Mouse (Mus musculus) large intestine, adult 2 months (tissue): ENCODE measurements at regions not wholly inside any gene's neighbourhood (a gene's known extent, or its start where the extent isn't known, plus 50 kb on each side); places are given as distances from the start of the nearest gene placed in this dataset.
A peak's percentile ranks its signal among the peaks of the same experiment; 100 is the strongest.

Source experiments
- DNase-seq: peaks from one replicate; pipeline ENCODE4 v3.0.0-alpha.2; 2012; ENCODE audit warnings: low read depth, low spot score
- WGBS: fragments of 180-500 bp; shearing (Covaris S2); methylation state at CpG from one replicate; pipeline ENCODE4 v1.1.7; 2018; 5-methylcytosine and 5-hydroxymethylcytosine counted together

DNA sequence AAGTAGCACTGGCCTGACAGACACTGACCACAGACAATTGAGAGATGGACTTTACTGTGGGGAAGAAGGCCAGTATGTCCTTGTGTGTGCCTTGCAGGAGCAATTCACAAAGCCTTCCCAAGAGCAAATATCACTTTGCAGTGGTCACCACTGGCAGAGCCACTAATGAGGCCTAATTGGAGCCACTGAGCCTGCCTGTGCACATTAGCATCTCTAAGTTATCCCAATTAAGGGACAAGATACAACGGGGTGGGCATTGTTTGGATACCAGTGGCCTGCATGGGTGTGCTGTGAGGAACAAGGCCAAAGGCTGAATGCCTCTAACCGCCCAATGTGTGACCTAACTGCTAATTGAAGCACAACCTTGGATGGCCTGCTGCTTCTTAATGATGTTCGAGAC, 433.4 kb upstream of the Ptbp2 start:
- WGBS, result 53% methylated on average over 3 of the region's 3 CpGs
- no peak for DNase-seq

DNA sequence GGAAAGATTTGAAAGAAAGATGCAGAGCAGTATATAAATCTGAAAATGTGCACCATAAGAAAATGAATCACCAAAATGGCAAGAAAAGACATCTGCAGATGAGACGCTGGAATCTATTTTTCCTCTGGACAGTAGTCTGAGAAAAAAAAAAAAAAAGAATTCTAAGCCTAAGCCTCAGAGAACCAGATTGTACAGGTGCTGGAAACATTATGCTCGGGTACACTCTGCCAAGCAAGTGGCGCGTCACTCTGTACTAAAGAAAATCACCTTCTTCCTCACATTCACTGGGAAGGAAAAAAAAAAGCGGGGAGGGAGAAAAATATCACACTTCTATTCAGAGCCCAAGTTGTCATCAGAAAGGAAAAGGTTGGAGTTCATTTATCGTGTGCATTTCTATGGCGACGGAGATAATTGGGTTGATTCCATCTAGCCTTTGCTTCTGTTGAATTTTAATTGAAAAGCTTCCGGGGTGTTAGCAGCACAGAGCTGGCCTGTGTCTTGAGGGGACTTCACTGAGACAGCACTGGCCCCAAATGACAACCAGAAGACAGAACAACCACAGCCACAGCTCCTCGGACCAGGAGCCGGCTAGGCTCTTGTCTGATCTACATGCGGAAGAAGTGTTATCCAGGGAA, 430.5 kb upstream of the Ptbp2 start:
- 86% methylated on average over 12 of the region's 12 CpGs for WGBS
- no peak for DNase-seq

DNA sequence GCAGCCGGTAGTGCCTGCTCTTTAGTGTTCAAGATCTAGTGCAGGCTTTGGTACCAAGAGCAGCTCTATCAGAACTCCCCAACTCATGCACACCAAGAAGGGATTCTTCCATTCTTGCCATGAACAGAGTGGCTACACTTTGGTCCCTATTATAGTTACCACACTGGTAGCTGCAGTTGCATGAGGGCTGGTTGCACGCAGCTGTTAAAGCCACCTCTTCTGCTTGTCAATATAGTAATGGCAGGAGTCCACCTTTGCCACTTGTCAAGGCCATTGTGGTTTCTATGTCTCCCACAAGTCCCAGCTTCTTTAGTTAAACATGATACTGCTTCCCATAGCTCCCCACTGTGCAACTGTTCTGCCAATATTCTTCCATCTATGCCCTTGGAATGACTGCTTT, 415.1 kb upstream of the Ptbp2 start:
- 90% methylated on average over 2 of the region's 2 CpGs for WGBS
- no peak for DNase-seq

DNA sequence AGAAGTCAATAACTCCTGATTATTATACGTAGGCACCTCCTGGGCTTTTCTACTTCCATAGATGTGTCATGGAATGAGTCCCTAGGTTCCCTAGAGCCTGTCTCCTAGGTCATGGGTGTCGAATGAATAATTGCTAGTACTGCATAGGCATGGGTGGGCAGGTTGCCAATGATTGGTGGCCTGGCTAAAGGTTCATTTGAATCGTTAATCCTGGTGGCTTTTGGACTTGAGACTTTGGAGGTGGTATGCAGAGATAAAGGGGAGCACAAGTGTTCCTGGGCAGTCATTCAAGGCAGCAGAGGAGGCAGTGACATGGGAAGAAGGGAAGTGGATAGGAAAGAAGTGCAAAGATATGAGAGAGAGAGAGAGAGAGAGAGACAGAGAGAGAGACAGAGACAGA, 410.2 kb upstream of the Ptbp2 start:
- 49% methylated on average over 3 of the region's 3 CpGs for WGBS
- no peak for DNase-seq

DNA sequence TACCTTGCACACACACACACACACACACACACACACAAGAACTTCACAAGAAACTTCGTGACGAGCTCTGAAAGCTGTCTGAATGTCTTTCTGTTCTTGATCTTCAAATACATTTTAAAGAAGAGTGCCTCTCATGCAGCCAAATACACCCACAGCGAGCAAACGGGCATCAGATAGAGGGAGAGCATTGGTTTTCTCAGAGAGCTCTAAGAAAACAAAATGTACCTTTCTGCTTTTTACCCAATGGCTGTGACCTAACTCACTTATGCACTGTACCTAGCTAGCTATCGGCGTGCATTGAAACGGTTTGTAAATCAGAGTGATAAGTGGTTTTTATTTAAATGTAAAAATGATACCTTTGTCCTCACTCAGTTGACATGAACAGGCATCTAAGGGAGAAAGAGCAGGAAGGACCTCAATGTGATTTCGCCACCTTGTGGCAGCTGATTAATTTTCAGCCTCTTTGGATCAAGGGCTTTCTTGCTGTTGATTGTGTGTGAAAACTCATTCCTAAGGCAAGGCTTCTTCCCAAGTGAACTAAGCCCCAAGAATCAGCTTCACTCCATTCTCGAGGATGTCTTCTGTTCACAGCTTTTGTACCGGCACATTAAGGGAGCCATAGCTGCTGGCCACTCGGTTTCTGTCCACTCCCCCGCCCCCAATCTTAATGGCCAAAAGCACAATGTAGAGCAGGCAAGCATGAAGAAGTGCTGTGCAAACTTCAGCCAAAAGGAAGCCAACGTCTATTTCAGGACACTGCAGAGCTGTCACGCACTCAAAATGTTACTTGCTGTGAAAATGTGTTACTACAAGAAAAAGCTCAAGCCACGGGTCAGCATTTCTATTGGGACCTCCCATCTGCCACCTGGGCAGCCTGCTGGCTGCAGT, 408.4 kb upstream of the Ptbp2 start:
- 42% methylated on average over 15 of the region's 15 CpGs for WGBS
- peak; percentile 4 for DNase-seq

DNA sequence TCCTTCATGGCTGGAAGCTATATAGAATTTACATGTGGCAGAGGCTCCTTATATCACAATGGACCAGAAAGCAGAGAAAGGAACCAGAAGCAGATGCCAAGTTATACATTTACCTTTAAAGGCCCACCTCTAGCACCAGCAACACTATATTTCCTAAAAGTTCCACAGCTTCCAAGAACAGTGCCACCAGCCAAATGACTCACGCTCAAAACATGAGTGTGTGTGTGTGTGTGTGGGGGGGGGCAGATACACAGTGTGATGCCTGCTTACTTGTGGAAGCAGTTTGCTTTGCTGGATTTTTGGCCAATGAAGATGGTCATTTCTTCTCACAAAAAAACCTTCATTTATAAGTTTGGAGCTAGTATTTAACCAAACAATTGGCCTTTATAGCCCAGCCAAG, 405.3 kb upstream of the Ptbp2 start:
- 71% methylated on average over 1 of the region's 1 CpGs for WGBS
- no peak for DNase-seq

DNA sequence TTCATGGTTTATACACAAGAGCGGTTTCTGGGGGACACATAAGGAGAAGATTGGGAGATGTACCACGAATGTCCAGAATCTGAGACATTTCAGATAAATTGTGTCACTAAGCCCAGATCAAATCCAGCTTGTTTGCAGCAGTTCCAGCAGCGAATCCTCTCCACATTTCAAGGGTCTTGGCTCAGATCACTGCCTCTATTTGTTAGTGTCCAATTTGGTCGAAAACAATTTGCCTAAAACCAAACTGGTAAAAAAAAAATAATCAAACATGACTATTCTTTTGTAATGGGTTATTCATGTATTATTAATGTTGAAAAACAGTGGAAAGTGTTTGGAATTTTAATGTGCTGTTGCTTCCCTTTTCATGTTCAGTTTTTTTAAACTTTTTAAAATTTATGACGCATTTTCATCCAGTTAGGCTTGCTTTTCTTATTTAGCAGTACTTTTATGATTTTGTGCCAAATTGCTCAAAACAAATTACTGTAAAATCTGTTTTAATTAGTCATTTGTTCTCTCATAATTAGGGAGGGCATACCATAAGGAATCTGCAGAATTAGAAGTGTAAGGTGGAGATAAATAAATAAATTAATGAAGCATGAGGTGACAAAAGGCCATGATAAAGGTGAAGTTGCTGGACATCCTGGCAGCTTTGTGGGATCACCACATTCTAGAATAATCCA, 396.8 kb upstream of the Ptbp2 start:
- 69% methylated on average over 5 of the region's 5 CpGs for WGBS
- no peak for DNase-seq

DNA sequence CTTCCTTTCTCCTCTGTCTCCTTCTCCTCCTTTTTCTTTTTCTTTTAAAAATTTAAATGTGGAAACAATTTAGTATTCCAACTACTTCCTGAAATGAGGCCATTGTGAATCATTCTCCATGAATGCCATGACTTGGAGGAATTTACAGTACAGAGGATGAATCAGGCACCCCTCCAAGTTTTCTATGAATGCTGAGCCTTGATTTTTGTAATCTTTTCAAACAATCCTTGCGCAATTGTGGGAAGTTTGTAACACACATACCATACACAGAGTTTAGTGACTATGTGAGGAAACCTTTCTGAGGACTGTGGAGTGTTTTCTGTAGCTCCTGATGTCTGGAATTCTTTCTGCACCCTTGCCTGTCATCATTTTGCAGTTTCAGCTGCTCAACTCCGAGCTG, 391.4 kb upstream of the Ptbp2 start:
- DNase-seq, result no peak
- 37% methylated on average over 2 of the region's 2 CpGs for WGBS
